Mouse (Mus musculus) ES-E14 (cell line): ENCODE results near the gene Pnpla7. TPM values are rescaled to one million over a fixed set of nuclear protein-coding genes. Genes with fewer than 3 reads are reported as not detected.
A peak's percentile ranks its signal among the peaks of the same experiment; 100 is the strongest.

Experiments used
- DNase-seq: peaks from one replicate; pipeline ENCODE4 v3.0.0-alpha.2; 2013; ENCODE audit warnings: low read depth, low spot score
- H3K27ac ChIP-seq: 2 replicates; pipeline ENCODE4 v1.5.1; 2012; ENCODE audit warnings: low read depth, mild to moderate bottlenecking, low read length, moderate library complexity, mixed read lengths; ENCODE audit not compliant: poor library complexity, insufficient read depth, severe bottlenecking
- H3K36me3 ChIP-seq: 2 replicates; pipeline ENCODE4 v1.6.1; 2012; ENCODE audit warnings: mild to moderate bottlenecking, low read length, moderate library complexity, mixed read lengths; ENCODE audit not compliant: control insufficient read depth, poor library complexity, insufficient read depth, severe bottlenecking
- H3K4me1 ChIP-seq, 2 experiments: fragments of 150-350 bp in 1 of 2; sonication (generic) in 1 of 2; 2 replicates each; pipeline ENCODE4 v1.6.1; 2012; ENCODE audit warnings: low read length in 2 of 2, mild to moderate bottlenecking in 1 of 2, mixed read lengths in 1 of 2; ENCODE audit not compliant: control insufficient read depth in 2 of 2, insufficient read depth in 2 of 2, poor library complexity in 1 of 2
- H3K4me3 ChIP-seq, 2 experiments: fragments of 150-350 bp in 1 of 2; sonication (generic) in 1 of 2; 2 replicates each; pipeline ENCODE4 v1.5.1; 2012; ENCODE audit warnings: low read length in 2 of 2, low read depth in 1 of 2, mild to moderate bottlenecking in 1 of 2, mixed read lengths in 1 of 2; ENCODE audit not compliant: insufficient read depth in 1 of 2, poor library complexity in 1 of 2, severe bottlenecking in 1 of 2
- H3K9ac ChIP-seq: 2 replicates; pipeline ENCODE4 v1.6.1; 2012; ENCODE audit warnings: low read depth, mild to moderate bottlenecking, low read length, mixed read lengths; ENCODE audit not compliant: poor library complexity, insufficient read depth, severe bottlenecking
- H3K9me3 ChIP-seq: fragments of 150-350 bp; sonication (generic); 2 replicates; pipeline ENCODE4 v1.6.1; 2012; ENCODE audit warnings: low read depth, mild to moderate bottlenecking, low read length; ENCODE audit not compliant: control insufficient read depth, insufficient read depth
- CHD2 ChIP-seq: IDR thresholded peaks from 2 replicates; pipeline ENCODE4 v1.6.1; 2014; ENCODE audit warnings: mild to moderate bottlenecking, low read depth, low read length, inconsistent platforms
- HCFC1 ChIP-seq: IDR thresholded peaks from 2 replicates; pipeline ENCODE4 v1.6.1; 2012; ENCODE audit warnings: low read length, inconsistent platforms, borderline replicate concordance; ENCODE audit not compliant: insufficient read depth
- MAFK ChIP-seq: IDR thresholded peaks from 2 replicates; pipeline ENCODE4 v1.6.1; 2014; ENCODE audit warnings: mild to moderate bottlenecking, low read depth, low read length, inconsistent platforms; ENCODE audit not compliant: insufficient read depth
- ZC3H11A ChIP-seq: IDR thresholded peaks from 2 replicates; pipeline ENCODE4 v1.6.1; 2012; ENCODE audit warnings: low read depth, mild to moderate bottlenecking, inconsistent platforms, low read length, borderline replicate concordance
- ZNF384 ChIP-seq: IDR thresholded peaks from 2 replicates; pipeline ENCODE4 v1.6.1; 2012; ENCODE audit warnings: low read depth, low read length, inconsistent platforms
- in situ Hi-C, 2 experiments: fragments of 600-800 bp; cut with MboI; formaldehyde crosslinking; loops; one replicate each; pipeline ENCODE4 v1.15.1; 2025; ENCODE audit warnings: low sequenced_read_pairs in 2 of 2, inconsistent platforms in 1 of 2; ENCODE audit not compliant: unreplicated experiment in 2 of 2
- total RNA-seq: library from RNA; depleted of rRNA; stranded (reverse); fragments of 300-350 nt; gene quantifications from 2 replicates; pipeline ENCODE4 v1.2.3, GENCODE M21; 2012

Pnpla7 gene
- total RNA-seq, 1 experiment, result 20.2 TPM

GRCm38 (mm10) chr2:25022678-25023077 is 46.8 kb downstream of the Pnpla7 start:
- Histone ChIP-seq H3K9ac (no peak overlapping the region), H3K36me3 (no peaks in the 10 kb centered on the region), H3K4me3 (no peak overlapping the region), H3K9me3 (no peaks in the 10 kb centered on the region), H3K27ac (no peak overlapping the region), H3K4me1 (peaks cover 2 to 6% of the 10 kb centered on the region in 2 experiments; a peak in 2 of 4 replicates)
- in situ Hi-C loops, result no loop called here
- no peak for TF ChIP-seq ZC3H11A
- TF ChIP-seq HCFC1, result no peak
- TF ChIP-seq MAFK, result no peak
- TF ChIP-seq ZNF384, result no peak
- TF ChIP-seq CHD2, result no peak
- no peak for DNase-seq

DNA sequence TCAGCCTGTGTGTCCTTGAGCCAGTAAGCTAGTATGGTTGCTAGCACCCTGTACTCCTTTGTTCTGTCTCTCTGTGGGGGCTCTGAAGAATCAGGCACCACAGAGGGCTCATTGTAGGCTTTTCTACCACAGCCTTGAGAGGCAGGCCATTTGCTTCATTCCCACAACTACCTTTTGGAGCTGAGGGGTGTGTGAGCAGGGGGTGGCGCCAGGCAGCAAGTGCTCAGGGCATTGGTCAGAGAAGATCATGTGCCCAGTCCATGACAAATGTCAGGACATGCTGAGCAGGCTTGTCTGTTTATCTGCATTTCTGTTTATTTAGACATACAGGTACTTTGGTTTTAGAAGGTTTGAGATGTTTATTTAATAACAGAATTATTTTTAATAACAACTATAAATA is 49.3 kb downstream of the Pnpla7 start:
- DNase-seq, result peak; percentile 13
- no peak overlapping the region for H3K9ac ChIP-seq
- in situ Hi-C loops, result no loop called here
- no peaks in the 10 kb centered on the region for H3K9me3 ChIP-seq
- no peak overlapping the region for H3K4me3 ChIP-seq
- no peak for TF ChIP-seq ZNF384
- TF ChIP-seq HCFC1, result no peak
- no peak for TF ChIP-seq CHD2
- no peak for TF ChIP-seq ZC3H11A
- TF ChIP-seq MAFK, result no peak
- H3K27ac ChIP-seq, result no peak overlapping the region
- H3K4me1 ChIP-seq, result peaks cover 2 to 6% of the 10 kb centered on the region in 2 experiments; a peak in 2 of 4 replicates
- no peaks in the 10 kb centered on the region for H3K36me3 ChIP-seq

DNA sequence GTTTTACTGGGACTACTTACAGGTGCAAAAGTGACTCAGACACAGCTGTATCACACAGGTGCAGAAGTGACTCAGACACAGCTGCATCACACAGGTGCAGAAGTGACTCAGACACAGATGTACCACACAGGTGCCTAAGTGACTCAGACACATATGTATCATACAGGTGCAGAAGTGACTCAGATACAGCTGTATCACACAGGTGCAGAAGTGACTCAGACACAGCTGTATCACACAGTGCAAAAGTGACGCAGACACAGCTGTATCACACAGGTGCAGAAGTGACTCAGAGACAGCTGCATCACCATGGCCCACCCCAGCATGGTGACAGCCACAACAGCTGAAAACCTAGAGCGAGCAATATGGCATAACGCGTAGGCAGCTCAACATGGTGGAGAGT is 59.2 kb downstream of the Pnpla7 start:
- H3K27ac ChIP-seq, result no peak overlapping the region
- no peak for TF ChIP-seq HCFC1
- TF ChIP-seq MAFK, result no peak
- no peak for TF ChIP-seq CHD2
- no peak for TF ChIP-seq ZC3H11A
- TF ChIP-seq ZNF384, result no peak
- H3K9me3 ChIP-seq, result no peaks in the 10 kb centered on the region
- no peak overlapping the region for H3K9ac ChIP-seq
- H3K36me3 ChIP-seq, result no peaks in the 10 kb centered on the region; the same call in 1 of the 2 replicates
- H3K4me1 ChIP-seq, result no peaks in the 10 kb centered on the region
- no peak for DNase-seq
- no peak overlapping the region for H3K4me3 ChIP-seq
- in situ Hi-C loops, result no loop called here

DNA sequence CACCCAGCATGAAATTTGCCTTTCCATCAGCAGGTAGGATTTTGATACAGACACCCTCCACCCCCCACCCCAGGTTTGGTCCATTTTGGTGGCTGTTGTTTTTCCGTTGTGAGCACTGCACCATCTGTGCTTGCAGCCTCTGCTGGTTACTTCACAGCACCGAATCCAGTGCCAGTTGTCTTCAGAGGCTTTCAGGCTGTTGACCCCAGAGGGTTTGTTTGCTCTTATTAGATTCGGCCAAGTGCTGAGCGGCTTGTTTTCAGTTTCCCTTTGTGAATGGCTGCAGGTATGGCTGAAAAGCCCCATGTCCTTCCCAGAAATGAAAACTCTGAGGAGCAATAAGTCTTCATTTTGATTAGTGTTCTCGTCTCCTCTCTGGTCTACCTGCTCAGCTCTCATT is 64.3 kb downstream of the Pnpla7 start:
- TF ChIP-seq MAFK (no peak), ZC3H11A (no peak), HCFC1 (no peak)
- no peak overlapping the region for H3K4me3 ChIP-seq
- no peak overlapping the region for H3K9ac ChIP-seq
- H3K36me3 ChIP-seq, result no peaks in the 10 kb centered on the region; the same call in 1 of the 2 replicates
- H3K9me3 ChIP-seq, result no peaks in the 10 kb centered on the region
- H3K4me1 ChIP-seq, result no peaks in the 10 kb centered on the region
- in situ Hi-C loops, result no loop called here
- H3K27ac ChIP-seq, result no peak overlapping the region
- no peak for DNase-seq

DNA sequence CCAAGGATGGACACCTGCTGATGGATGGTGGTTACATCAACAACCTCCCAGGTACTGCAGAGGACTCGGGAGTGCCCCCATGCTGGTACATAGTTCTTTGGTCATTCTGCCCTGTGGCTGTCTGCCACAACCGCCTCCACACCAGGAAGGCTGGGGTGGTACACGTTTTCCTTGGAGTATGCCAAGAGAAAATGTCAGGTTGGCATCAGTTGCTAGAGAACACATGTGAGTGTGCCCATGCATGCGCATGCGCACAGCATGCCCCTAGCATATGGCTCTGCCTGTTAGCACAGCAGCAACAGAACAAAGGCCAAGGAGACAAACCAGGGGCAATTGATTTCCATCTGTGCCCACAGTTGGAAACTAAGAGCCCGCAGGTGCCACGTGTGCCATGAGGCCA is 75.1 kb downstream of the Pnpla7 start:
- TF ChIP-seq ZC3H11A (no peak), CHD2 (no peak), MAFK (no peak)
- Histone ChIP-seq H3K4me3 (no peak overlapping the region), H3K4me1 (peaks cover 0 to 7% of the 10 kb centered on the region in 2 experiments; a peak in 1 of 4 replicates), H3K36me3 (peaks cover 3% of the 10 kb centered on the region; the same call in 1 of the 2 replicates), H3K9me3 (no peaks in the 10 kb centered on the region), H3K9ac (no peak overlapping the region), H3K27ac (no peak overlapping the region)
- in situ Hi-C loops, result no loop called here
- no peak for DNase-seq
